Mouse (Mus musculus) hindbrain, embryonic 11.5 days (tissue): Measurements from ENCODE around the gene Xpnpep1. TPM values are rescaled to one million over a fixed set of nuclear protein-coding genes. Genes with fewer than 3 reads are reported as not detected.

Experiments
- ATAC-seq: fragments of 200-750 bp; cut with Nextera tagmentation; 2 replicates; pipeline ENCODE4 v1.8.0; 2017; ENCODE audit warnings: mild to moderate bottlenecking, moderate TSS enrichment, moderate library complexity; ENCODE audit not compliant: low FRiP score
- DNase-seq: peaks from one replicate; pipeline ENCODE4 v3.0.0-alpha.2; 2015; ENCODE audit warnings: low spot score
- H3K27ac ChIP-seq: fragments of 300-500 bp; sonication (generic); 2 replicates; pipeline ENCODE4 v1.5.1; 2014; ENCODE audit warnings: mild to moderate bottlenecking, low read depth, low read length
- H3K27me3 ChIP-seq: fragments of 300-500 bp; sonication (generic); 2 replicates; pipeline ENCODE4 v1.6.1; 2014; ENCODE audit warnings: mild to moderate bottlenecking, low read length, moderate library complexity, mixed read lengths; ENCODE audit not compliant: control insufficient read depth, insufficient read depth
- H3K36me3 ChIP-seq: fragments of 300-500 bp; sonication (generic); 2 replicates; pipeline ENCODE4 v1.6.1; 2014; ENCODE audit warnings: mild to moderate bottlenecking, low read length, moderate library complexity, mixed read lengths; ENCODE audit not compliant: control insufficient read depth, insufficient read depth
- H3K4me1 ChIP-seq: fragments of 300-500 bp; sonication (generic); replicated peaks from 2 replicates; pipeline ENCODE4 v1.6.1; 2014; ENCODE audit warnings: low read length, mixed read lengths; ENCODE audit not compliant: control insufficient read depth, insufficient read depth
- H3K4me2 ChIP-seq: fragments of 300-500 bp; sonication (generic); replicated peaks from 2 replicates; pipeline ENCODE4 v1.6.1; 2014; ENCODE audit warnings: mild to moderate bottlenecking, low read depth, low read length
- H3K4me3 ChIP-seq: fragments of 300-500 bp; sonication (generic); 2 replicates; pipeline ENCODE4 v1.5.1; 2014; ENCODE audit warnings: low read depth, low read length
- H3K9ac ChIP-seq: fragments of 300-500 bp; sonication (generic); 2 replicates; pipeline ENCODE4 v1.6.1; 2014; ENCODE audit warnings: low read depth, low read length
- H3K9me3 ChIP-seq: fragments of 300-500 bp; sonication (generic); 2 replicates; pipeline ENCODE4 v1.6.1; 2016; ENCODE audit warnings: low read length; ENCODE audit not compliant: control insufficient read depth
- WGBS: fragments of 180-500 bp; shearing (Covaris S2); extraction: QIAGEN DNeasy Blood & Tissue Kit; methylation state at CpG from one replicate; pipeline ENCODE4 v1.1.7; 2014; 5-methylcytosine and 5-hydroxymethylcytosine counted together
- polyA plus RNA-seq: library from polyadenylated mRNA; unstranded; fragments of >200 nt; fragmentation: Nextera tagmentation; extraction: Ambion mirVana; gene quantifications from 2 replicates; pipeline ENCODE4 v1.2.1, GENCODE M21; 2014

Gene Xpnpep1
- polyA plus RNA-seq, 1 experiment from 2014 or later, result 132 TPM

DNA sequence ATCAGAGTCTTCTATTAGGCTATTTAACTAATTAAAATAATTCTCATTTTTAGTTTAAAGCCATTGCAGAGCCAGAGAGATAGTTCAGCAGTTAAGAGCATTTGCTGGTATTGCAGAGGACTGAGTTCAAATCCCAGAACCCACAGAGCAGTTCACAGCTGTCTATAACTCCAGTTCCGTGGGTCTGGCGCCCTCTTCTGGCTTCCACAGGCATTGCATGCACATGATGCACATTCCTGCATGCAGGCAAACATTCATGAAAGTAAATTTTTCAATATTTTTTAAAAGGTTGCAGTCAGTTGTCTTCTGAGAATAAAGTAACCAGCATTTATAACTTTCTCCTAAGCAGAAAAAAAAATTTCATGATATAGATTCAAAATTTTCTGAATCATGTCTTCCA, 135.8 kb downstream of the Xpnpep1 start:
- ATAC-seq, result no peak
- Histone ChIP-seq H3K9ac (no peak overlapping the region), H3K36me3 (no peaks in the 10 kb centered on the region), H3K27me3 (no peaks in the 10 kb centered on the region), H3K4me3 (no peak overlapping the region), H3K27ac (no peak overlapping the region), H3K4me1 (no peaks in the 10 kb centered on the region), H3K9me3 (no peaks in the 10 kb centered on the region), H3K4me2 (no peak overlapping the region)
- no peak for DNase-seq
- 41% methylated on average over 2 of the region's 2 CpGs for WGBS

GRCm38 (mm10) chr19:52891807-52892442, 148.1 kb downstream of the Xpnpep1 start:
- DNase-seq (no peak), ATAC-seq (no peak)
- H3K4me2 ChIP-seq, result no peak overlapping the region
- H3K27me3 ChIP-seq, result no peaks in the 10 kb centered on the region
- H3K9me3 ChIP-seq, result no peaks in the 10 kb centered on the region
- H3K4me3 ChIP-seq, result no peak overlapping the region
- no peaks in the 10 kb centered on the region for H3K4me1 ChIP-seq
- H3K9ac ChIP-seq, result no peak overlapping the region
- no peaks in the 10 kb centered on the region for H3K36me3 ChIP-seq
- no peak overlapping the region for H3K27ac ChIP-seq
- WGBS, result 81% methylated on average over 5 of the region's 5 CpGs

Other genes with a start within 250 kb of the Xpnpep1 start
- gene Add3, start 100.2 kb upstream of the Xpnpep1 start, polyA plus RNA-seq, result 46.6 and 51.6 TPM in 2 replicates